Mouse (Mus musculus) splenic B cell, adult 2 months (primary cell): ENCODE measurements around the gene Gm36864.
A peak's percentile ranks its signal among the peaks of the same experiment; 100 is the strongest.

ENCODE experiments used
- DNase-seq: peaks from one replicate; pipeline ENCODE4 v3.0.0-alpha.2; 2011; ENCODE audit warnings: low read depth, low spot score
- H3K27me3 ChIP-seq: 2 replicates; pipeline ENCODE4 v1.6.1; 2012; ENCODE audit warnings: mild to moderate bottlenecking, low read length, moderate library complexity, mixed read lengths; ENCODE audit not compliant: control insufficient read depth, poor library complexity, insufficient read depth, severe bottlenecking
- H3K36me3 ChIP-seq: 2 replicates; pipeline ENCODE4 v1.6.1; 2012; ENCODE audit warnings: mild to moderate bottlenecking, low read length, moderate library complexity, mixed read lengths; ENCODE audit not compliant: control insufficient read depth, poor library complexity, insufficient read depth, severe bottlenecking

Gm36864 gene

GRCm38 (mm10) chr7:44272546-44272945, 36.6 kb downstream of the Gm36864 start:
- no peak for DNase-seq
- Histone ChIP-seq H3K36me3 (no peaks in the 10 kb centered on the region), H3K27me3 (no peaks in the 10 kb centered on the region)

GRCm38 (mm10) chr7:44273446-44273845, 37.5 kb downstream of the Gm36864 start:
- no peak for DNase-seq
- H3K36me3 ChIP-seq, result no peaks in the 10 kb centered on the region
- H3K27me3 ChIP-seq, result no peaks in the 10 kb centered on the region; the same call in 1 of the 2 replicates

- DNase-seq, result no peak
- no peaks in the 10 kb centered on the region for H3K36me3 ChIP-seq
- H3K27me3 ChIP-seq, result no peaks in the 10 kb centered on the region; the same call in 1 of the 2 replicates
Measured at GRCm38 (mm10) chr7:44274096-44274495, 38.1 kb downstream of the Gm36864 start.

- DNase-seq, result peak; percentile 18
- Histone ChIP-seq H3K36me3 (no peaks in the 10 kb centered on the region), H3K27me3 (no peaks in the 10 kb centered on the region; the same call in 1 of the 2 replicates)
Measured at GRCm38 (mm10) chr7:44275546-44275945, 39.6 kb downstream of the Gm36864 start.

- no peak for DNase-seq
- Histone ChIP-seq H3K27me3 (no peaks in the 10 kb centered on the region; the same call in 1 of the 2 replicates), H3K36me3 (no peaks in the 10 kb centered on the region)
Measured at GRCm38 (mm10) chr7:44276461-44277249, 40.7 kb downstream of the Gm36864 start.

- peak; percentile 83 for DNase-seq
- Histone ChIP-seq H3K27me3 (no peaks in the 10 kb centered on the region; the same call in 1 of the 2 replicates), H3K36me3 (no peaks in the 10 kb centered on the region)
Measured at GRCm38 (mm10) chr7:44277250-44277622, 41.3 kb downstream of the Gm36864 start.

GRCm38 (mm10) chr7:44280959-44281358, 45.0 kb downstream of the Gm36864 start:
- H3K36me3 ChIP-seq, result no peaks in the 10 kb centered on the region
- DNase-seq, result peak; percentile 36
- H3K27me3 ChIP-seq, result no peaks in the 10 kb centered on the region; the same call in 1 of the 2 replicates

GRCm38 (mm10) chr7:44281586-44281985, 45.6 kb downstream of the Gm36864 start:
- Histone ChIP-seq H3K27me3 (no peaks in the 10 kb centered on the region; the same call in 1 of the 2 replicates), H3K36me3 (no peaks in the 10 kb centered on the region)
- no peak for DNase-seq

- Histone ChIP-seq H3K27me3 (no peaks in the 10 kb centered on the region; the same call in 1 of the 2 replicates), H3K36me3 (no peaks in the 10 kb centered on the region)
- DNase-seq, result no peak
Measured at GRCm38 (mm10) chr7:44287760-44288159, 51.8 kb downstream of the Gm36864 start.

- no peaks in the 10 kb centered on the region; the same call in none of the 2 replicates for H3K27me3 ChIP-seq
- DNase-seq, result no peak
Measured at GRCm38 (mm10) chr7:44290986-44291385, 55.0 kb downstream of the Gm36864 start.

GRCm38 (mm10) chr7:44291418-44291817, 55.4 kb downstream of the Gm36864 start:
- DNase-seq, result no peak
- Histone ChIP-seq H3K27me3 (no peaks in the 10 kb centered on the region; the same call in none of the 2 replicates), H3K36me3 (no peaks in the 10 kb centered on the region)

More at GRCm38 (mm10) chr7:44290986-44291385, 55.0 kb downstream of the Gm36864 start:
- no peaks in the 10 kb centered on the region for H3K36me3 ChIP-seq
